Mouse (Mus musculus): ENCODE results near the gene Mlxip.

DNA sequence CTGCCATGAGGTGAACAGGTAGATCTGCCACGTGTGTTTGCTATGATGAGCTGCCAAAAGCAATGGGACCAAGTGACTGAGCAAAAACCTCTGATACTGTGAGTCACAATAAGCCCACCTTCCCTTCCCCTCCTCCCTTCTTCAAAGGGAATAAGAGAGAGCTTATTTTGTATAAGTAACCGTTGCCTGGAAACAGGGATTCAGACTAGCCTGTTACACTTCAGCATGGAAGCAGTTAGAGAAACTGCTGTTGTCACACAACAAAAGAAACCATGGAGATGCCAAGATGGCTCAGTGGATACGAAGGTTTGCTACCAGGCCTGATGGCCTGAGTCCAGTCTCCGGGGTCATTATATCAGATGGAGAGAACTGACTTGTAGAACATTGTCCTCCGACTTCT, 79.2 kb downstream of the Mlxip start:
- no peak for TF ChIP-seq POLR2A (IDR thresholded peaks at IDR 0.05; ENCODE audit: low read depth, low read length)
- TF ChIP-seq CTCF (IDR thresholded peaks at IDR 0.05; ENCODE audit: borderline replicate concordance, insufficient read depth, low read length) = no peak
